Mouse (Mus musculus) liver (tissue): ENCODE measurements around the gene Hoxa7.

Experiments
- DNase-seq: peaks from one replicate; pipeline ENCODE4 v3.0.0-alpha.2; 2020; ENCODE audit warnings: mixed read lengths

Hoxa7 gene

GRCm38 (mm10) chr6:52224895-52225611, 3.4 kb upstream of the Hoxa7 start:
- DNase-seq = no peak

- DNase-seq = no peak
Measured at GRCm38 (mm10) chr6:52223939-52224760, 2.5 kb upstream of the Hoxa7 start.

GRCm38 (mm10) chr6:52222729-52223128, 1.1 kb upstream of the Hoxa7 start:
- peak; percentile 2 for DNase-seq

- DNase-seq = peak; percentile 1
Measured at GRCm38 (mm10) chr6:52221993-52222685, 485 bp upstream of the Hoxa7 start.

- DNase-seq = peak; percentile 0
Measured at GRCm38 (mm10) chr6:52220865-52221310, 766 bp downstream of the Hoxa7 start.

GRCm38 (mm10) chr6:52220003-52220864, 1.4 kb downstream of the Hoxa7 start:
- peak; percentile 10 for DNase-seq

- peak; percentile 3 for DNase-seq
Measured at GRCm38 (mm10) chr6:52219234-52219942, 2.3 kb downstream of the Hoxa7 start.

- peak; percentile 2 for DNase-seq
Measured at GRCm38 (mm10) chr6:52218643-52219215, 2.9 kb downstream of the Hoxa7 start.

- DNase-seq = peak; percentile 3
Measured at GRCm38 (mm10) chr6:52217895-52218642, 3.6 kb downstream of the Hoxa7 start.

GRCm38 (mm10) chr6:52217459-52217768, 4.2 kb downstream of the Hoxa7 start:
- DNase-seq = peak; percentile 64

- peak; percentile 3 for DNase-seq
Measured at GRCm38 (mm10) chr6:52216691-52217458, 4.8 kb downstream of the Hoxa7 start.

- DNase-seq = peak; percentile 2
Measured at GRCm38 (mm10) chr6:52215771-52216535, 5.7 kb downstream of the Hoxa7 start.

GRCm38 (mm10) chr6:52215070-52215469, 6.6 kb downstream of the Hoxa7 start:
- DNase-seq = peak; percentile 1

- DNase-seq = peak; percentile 1
Measured at GRCm38 (mm10) chr6:52214271-52214670, 7.4 kb downstream of the Hoxa7 start.

GRCm38 (mm10) chr6:52213119-52213986, 8.3 kb downstream of the Hoxa7 start, which contains the start of the genes Hoxa3 and Gm28308:
Gene Hoxa3 (minus strand): TSS chr6:52213336.
Gene Gm28308 (minus strand): TSS chr6:52213339.
- peak; percentile 1 for DNase-seq

GRCm38 (mm10) chr6:52212556-52213118, 9.0 kb downstream of the Hoxa7 start:
- no peak for DNase-seq

- DNase-seq = no peak
Measured at GRCm38 (mm10) chr6:52211961-52212360, 9.7 kb downstream of the Hoxa7 start.
